Mouse (Mus musculus) left cerebral cortex, postnatal 25 days (tissue): ENCODE results near the gene Fam13a. TPM values are rescaled to one million over a fixed set of nuclear protein-coding genes. Genes with fewer than 3 reads are reported as not detected.

Source experiments
- DNase-seq, 2 experiments: peaks; one replicate each; pipeline ENCODE4 v3.0.0; 2022; ENCODE audit warnings: low spot score in 2 of 2, mixed read lengths in 1 of 2
- intact Hi-C: fragments of 180-260 bp; cut with DNase I; formaldehyde crosslinking; loops from one replicate; pipeline ENCODE4 v1.15.1; 2025
- total RNA-seq, 2 experiments: library from RNA; stranded (reverse); gene quantifications; 2 replicates each; pipeline ENCODE4 v1.2.3; 2021

Gene Fam13a
- total RNA-seq, 2 experiments from 2014 or later, result 12.0 to 12.1 TPM

- peak in 1 of 2 experiments; percentile 82 for DNase-seq
- intact Hi-C loops, result loop anchor here (2.0 kb wide), 1 partner anchor 14 kb away; no protein-coding TSS in a partner anchor
Measured at GRCm38 (mm10) chr6:58946840-58947239, 77.5 kb downstream of the Fam13a start.

DNA sequence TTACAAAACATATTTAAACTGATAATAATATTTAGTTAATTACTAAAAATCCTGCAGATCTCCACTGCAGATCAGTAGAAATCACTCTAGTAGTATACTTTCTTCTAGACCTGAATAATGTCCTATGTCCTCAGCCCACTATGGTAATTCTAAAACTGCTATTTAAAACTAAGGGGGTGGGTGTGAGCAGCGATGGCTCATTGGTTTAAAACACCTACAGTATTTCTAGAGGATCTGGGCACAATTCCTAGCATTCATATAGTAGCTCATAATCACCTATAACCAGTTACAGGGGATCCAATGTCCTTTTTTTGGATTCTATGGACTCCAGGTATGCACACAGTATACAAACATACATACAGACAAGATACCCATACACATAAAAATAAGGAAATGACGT is 78.1 kb downstream of the Fam13a start:
- peak in 1 of 2 experiments; percentile 79 for DNase-seq
- intact Hi-C loops, result loop anchor here (2.0 kb wide), 1 partner anchor 15 kb away; no protein-coding TSS in a partner anchor

- DNase-seq, result no peak
- intact Hi-C loops, result no loop called here
Measured at GRCm38 (mm10) chr6:58943958-58944357, 80.4 kb downstream of the Fam13a start.

- peak; percentile 44 to 87 for DNase-seq
- intact Hi-C loops, result loop anchor here (1.0 kb wide), 1 partner anchor 9 kb away; no protein-coding TSS in a partner anchor
Measured at GRCm38 (mm10) chr6:58942276-58942675, 82.1 kb downstream of the Fam13a start.

- no peak for DNase-seq
- intact Hi-C loops, result no loop called here
Measured at GRCm38 (mm10) chr6:58937726-58938125, 86.6 kb downstream of the Fam13a start.

DNA sequence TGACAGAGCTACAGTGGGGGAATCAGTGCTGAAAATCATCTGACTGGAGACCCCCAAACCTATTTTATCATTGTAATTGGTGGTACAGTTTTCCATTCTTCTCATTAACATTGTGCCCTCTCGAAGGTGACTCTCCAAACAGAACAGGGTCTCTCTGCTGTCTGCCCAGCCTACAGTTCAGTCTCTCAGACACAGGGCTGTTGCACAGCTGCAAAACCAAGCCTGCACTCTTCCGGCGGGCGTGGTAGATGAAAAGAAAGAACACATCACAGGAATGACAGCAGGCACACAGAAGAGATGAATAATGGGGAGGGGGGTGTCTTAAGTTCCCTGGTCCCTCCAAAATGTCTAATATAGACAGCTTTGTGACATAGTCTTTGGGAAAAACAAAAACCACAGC is 90.2 kb downstream of the Fam13a start:
- intact Hi-C loops, result no loop called here
- no peak for DNase-seq

- intact Hi-C loops, result loop anchor here (1.0 to 2.0 kb wide), 2 partner anchors 9 to 27 kb away; partner anchors contain the start of gene Nap1l5
Measured at GRCm38 (mm10) chr6:58933189-58933913, 91.0 kb downstream of the Fam13a start.

DNA sequence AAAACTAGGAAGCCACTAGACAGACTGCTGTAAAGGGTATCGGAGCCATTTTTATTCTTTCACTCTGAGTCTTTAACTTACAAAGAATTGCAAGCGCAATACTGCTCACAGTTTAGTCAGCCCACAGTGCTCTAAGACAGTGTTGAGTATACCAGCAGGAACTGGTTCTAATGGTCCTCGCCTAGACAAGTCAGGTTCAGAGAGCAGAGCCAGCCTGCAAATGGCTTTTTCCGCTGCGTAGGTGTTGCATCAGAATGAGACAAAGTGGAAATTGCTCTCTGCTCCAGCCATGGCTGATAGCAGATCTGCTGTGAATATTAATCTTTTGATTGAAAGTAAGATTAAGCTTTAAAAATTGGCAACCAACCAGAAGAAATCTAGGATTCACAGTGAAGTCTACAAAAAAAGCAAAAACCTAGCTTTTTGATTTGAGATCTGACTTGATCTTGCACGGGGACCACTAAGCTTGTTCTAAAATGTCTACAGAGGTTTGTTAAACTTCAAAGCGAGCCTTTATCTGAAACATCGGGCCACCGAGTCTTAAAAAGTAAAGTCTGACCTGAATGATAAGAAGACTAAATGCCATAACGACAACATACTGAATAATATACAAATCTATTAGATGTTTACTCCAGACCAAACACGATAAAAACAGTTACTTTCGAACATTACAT is 91.7 kb downstream of the Fam13a start:
- peak; percentile 45 to 58 for DNase-seq
- intact Hi-C loops, result loop anchor here (1.0 to 2.0 kb wide), 2 partner anchors 10 to 26 kb away; partner anchors contain the start of gene Nap1l5

More at GRCm38 (mm10) chr6:58933189-58933913, 91.0 kb downstream of the Fam13a start:
- DNase-seq, result peak; percentile 85 to 97

DNA sequence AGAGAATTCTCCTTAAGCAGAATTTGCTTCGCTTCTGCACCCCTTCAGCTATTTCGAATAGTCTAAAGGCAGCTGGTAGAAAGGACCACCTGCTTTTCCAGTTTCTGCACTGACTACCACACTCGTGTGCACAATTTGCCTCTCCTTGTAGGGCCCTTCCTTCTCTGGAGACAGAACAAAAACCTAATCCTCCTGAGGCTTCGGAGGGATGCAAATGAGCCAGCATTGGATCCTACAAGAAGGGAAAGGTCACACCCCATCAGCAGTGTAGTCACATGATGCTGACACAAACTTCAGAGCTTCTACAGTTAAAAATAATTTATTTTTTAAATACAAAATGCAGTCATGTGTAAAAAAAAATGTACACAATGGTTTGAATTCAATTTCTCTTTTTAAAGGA is 93.2 kb downstream of the Fam13a start:
- DNase-seq, result no peak
- intact Hi-C loops, result no loop called here

DNA sequence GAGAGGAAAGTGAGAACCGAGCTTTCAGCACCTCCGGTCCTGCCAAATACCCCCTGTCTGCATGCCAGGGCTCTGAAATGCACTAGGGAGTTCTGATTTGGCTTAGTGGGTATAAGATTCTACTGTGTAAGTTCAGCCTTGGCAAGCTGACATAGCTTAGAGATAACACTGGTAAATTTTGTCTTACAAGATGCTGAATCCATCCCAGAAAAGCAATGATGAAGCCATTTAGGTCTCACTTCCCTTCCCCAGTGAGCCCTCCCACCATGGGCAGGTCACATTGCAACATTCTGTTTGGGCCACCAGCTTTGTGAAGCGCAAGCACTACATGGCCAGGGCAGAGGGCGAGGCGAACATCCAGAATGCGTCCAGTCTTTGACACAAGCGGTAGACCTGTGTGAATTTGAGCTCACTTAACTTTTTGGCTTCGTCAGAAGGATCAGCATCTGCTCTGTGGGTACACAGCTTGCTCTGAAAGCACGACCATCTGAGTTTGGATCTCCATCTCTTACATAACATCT is 94.4 kb downstream of the Fam13a start:
- DNase-seq, result peak in 1 of 2 experiments; percentile 69
- intact Hi-C loops, result no loop called here

DNA sequence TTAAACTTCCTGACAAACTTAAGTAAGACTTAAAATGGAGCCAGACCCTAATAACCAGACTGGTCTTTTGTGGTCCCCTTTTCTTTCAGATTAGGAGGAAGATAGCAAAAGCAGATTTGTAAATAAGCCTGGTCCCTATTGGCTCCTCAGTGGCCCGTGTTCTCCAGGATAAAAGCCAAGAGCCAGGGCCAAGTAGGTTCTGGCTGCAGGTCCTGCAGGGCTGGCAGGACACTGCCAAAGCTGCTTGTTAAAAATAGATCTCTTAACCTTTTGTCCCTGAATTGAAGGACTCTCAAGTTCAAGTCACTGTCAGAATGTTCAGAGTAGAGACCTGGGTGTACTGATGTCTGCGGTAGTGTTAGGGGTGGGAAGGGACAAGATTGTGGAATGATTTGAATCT is 96.5 kb downstream of the Fam13a start:
- no peak for DNase-seq
- intact Hi-C loops, result no loop called here

- intact Hi-C loops, result no loop called here
- DNase-seq, result no peak
Measured at GRCm38 (mm10) chr6:58922511-58922910, 101.8 kb downstream of the Fam13a start.

DNA sequence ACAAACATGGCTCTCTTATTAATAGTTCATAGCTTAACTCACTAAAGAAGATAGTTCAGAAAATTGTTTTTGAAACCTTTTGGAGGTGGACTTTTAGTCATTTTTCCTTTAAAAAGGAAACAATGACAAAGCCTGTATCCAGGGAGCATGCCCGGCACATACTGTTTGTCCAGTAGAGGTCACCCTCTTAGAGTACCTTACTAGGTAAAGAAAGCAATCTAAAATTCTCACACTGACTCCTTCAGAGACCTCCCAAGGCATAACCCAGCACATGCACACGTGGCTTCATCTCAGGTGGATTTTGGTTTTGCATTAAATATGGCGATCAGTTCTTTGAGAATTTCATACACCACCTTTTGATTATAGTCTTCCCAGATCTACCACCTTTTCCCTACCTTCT is 102.7 kb downstream of the Fam13a start:
- intact Hi-C loops, result no loop called here
- DNase-seq, result no peak

DNA sequence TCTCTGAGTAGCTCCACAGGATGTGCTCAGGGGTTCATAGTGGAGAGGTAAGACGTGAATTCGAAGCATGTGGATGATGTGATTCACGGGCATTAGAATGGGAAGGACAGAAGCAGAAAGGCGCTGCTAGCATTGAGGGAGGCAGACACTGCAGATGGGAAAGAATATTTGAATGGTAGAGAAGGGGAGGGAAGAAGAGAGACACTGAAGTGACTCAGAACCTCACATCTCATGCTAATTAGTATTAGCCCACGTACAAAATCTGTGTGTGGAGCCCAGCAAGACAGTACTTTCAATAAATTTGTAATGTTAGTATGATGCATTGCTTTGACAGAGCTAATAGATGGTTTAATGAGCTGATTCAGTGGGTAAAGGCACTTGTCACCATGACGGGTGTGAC is 103.6 kb downstream of the Fam13a start:
- peak in 1 of 2 experiments; percentile 46 for DNase-seq
- intact Hi-C loops, result no loop called here

DNA sequence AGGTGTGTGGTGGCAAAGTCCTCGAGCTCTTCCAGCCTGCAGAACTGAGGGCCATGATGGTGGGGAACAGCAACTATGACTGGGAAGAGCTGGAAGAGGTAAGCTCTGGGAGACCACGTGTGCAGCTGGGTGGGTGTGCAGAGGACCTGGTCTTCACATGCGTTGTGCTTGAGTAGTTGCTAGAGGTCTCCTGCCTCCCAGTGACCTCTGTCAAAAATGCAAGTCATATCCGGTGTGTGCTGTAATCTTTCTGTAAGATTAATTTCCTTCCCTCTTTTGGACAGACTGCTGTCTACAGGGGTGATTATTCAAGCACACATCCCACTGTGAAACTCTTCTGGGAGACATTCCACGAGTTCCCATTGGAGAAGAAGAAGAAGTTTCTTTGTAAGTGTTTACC is 107.9 kb downstream of the Fam13a start:
- intact Hi-C loops, result loop anchor here (10.0 kb wide), 1 partner anchor 268 kb away; no protein-coding TSS in a partner anchor
- DNase-seq, result no peak

DNA sequence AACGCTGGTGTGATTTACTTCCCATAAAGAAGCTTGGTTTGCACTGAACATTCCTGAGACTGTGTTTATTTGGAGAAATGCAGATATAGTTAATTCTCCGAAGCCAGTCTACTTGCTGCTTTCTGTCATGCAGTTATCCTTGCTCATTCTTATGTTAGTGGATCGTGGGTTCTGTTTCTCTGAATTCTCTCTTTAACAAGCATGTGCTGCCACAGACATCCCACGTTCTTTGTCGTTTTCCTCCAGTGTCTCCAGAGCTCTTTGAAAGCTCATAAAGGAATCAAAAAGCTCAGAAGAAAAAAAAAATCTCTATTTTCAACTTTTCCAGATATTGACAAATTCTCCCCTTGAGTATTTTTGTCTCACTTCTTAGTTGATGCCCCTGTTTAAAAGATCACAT is 110.4 kb downstream of the Fam13a start:
- intact Hi-C loops, result loop anchor here (10.0 kb wide), 1 partner anchor 271 kb away; no protein-coding TSS in a partner anchor
- peak in 1 of 2 experiments; percentile 52 for DNase-seq

DNA sequence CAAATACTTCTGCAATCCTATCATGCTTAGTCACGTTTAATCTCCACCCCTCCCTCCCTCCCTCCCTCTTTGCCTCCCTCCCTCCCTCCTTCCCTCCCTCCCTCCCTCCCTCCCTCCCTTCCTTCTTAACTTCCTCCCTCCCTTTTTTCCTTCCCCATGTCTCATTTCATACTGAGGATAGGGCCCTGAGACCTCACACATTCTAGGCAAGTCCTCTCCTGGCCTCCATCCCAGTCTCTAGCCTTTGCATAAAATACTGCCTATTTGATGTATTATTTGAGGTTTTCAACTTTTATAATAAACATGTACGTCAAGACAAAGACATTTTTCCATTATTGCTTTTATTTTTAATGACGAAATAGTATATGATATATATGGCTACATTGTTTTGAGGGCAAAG is 110.8 kb downstream of the Fam13a start:
- intact Hi-C loops, result loop anchor here (10.0 kb wide), 1 partner anchor 271 kb away; no protein-coding TSS in a partner anchor
- DNase-seq, result no peak

- DNase-seq, result no peak
- intact Hi-C loops, result loop anchor here (10.0 kb wide), 1 partner anchor 272 kb away; no protein-coding TSS in a partner anchor
Measured at GRCm38 (mm10) chr6:58912842-58913241, 111.5 kb downstream of the Fam13a start.

DNA sequence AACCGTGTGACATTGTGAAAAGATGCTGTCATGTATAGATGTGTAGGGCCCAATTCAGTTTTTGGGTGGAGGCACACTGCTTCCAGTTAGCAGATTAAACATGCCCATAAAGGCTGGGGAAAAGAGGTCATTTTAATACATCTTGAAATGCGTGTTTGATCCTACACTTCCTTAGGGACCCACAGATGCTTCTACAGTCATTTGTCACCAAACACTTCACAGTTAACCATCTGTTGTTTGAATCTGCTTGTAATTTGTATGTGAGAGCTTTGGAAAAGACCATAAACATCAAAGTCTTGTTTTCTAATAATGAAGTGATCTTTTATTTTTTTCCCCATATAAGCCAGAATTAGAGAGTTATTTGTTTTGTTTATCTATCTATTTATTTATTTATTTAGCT is 116.6 kb downstream of the Fam13a start:
- intact Hi-C loops, result loop anchor here (2.0 kb wide), 1 partner anchor 25 kb away; no protein-coding TSS in a partner anchor
- DNase-seq, result no peak

DNA sequence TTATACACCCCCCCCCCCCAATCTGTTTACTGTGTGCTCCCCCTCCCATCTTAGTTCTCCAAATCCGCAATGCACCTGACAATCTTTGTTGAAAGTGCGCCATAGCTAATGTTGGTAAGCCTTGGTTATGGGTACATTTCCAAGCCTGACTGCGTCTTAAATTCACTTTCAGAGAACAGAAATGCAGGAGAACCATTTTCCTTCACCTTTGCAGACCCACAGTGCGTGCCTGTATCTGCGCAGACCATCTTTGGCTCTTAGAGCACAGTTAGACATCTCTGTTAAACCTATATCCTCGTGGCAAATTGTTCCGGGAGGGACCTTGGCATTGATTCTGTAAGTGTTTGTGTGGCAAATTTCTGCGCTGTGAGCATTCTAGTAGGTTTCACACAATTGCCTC is 117.0 kb downstream of the Fam13a start:
- DNase-seq, result no peak
- intact Hi-C loops, result loop anchor here (2.0 kb wide), 1 partner anchor 25 kb away; no protein-coding TSS in a partner anchor
